Mouse (Mus musculus) spleen, adult 2 months (tissue): Measurements from ENCODE around the gene Prmt7. TPM values are rescaled to one million over a fixed set of nuclear protein-coding genes. Genes with fewer than 3 reads are reported as not detected.

ENCODE experiments used
- DNase-seq, 2 experiments: peaks; one replicate each; pipeline versions ENCODE4 v3.0.0 to v3.0.0-alpha.2; 2012 to 2021; ENCODE audit warnings: low spot score in 2 of 2, low read depth in 1 of 2
- H3K27ac ChIP-seq: fragments of 200-500 bp; 2 replicates; pipeline ENCODE4 v1.5.1; 2012; ENCODE audit warnings: low read length, inconsistent platforms; ENCODE audit not compliant: insufficient read depth
- H3K27me3 ChIP-seq: fragments of 200-500 bp; 2 replicates; pipeline ENCODE4 v1.6.1; 2012; ENCODE audit warnings: mild to moderate bottlenecking, moderate library complexity, low read length, inconsistent platforms; ENCODE audit not compliant: control insufficient read depth, insufficient read depth
- H3K36me3 ChIP-seq: fragments of 200-500 bp; 2 replicates; pipeline ENCODE4 v1.6.1; 2012; ENCODE audit warnings: mild to moderate bottlenecking, low read length, inconsistent platforms; ENCODE audit not compliant: control insufficient read depth, insufficient read depth
- H3K4me1 ChIP-seq: fragments of 200-500 bp; 2 replicates; pipeline ENCODE4 v1.6.1; 2011; ENCODE audit warnings: inconsistent platforms; ENCODE audit not compliant: control insufficient read depth, insufficient read depth, insufficient read length
- H3K4me3 ChIP-seq: fragments of 200-500 bp; 2 replicates; pipeline ENCODE4 v1.5.1; 2011; ENCODE audit warnings: mild to moderate bottlenecking, inconsistent platforms; ENCODE audit not compliant: insufficient read depth, insufficient read length; ENCODE audit errors: extremely low read depth
- CTCF ChIP-seq: fragments of 200-500 bp; IDR thresholded peaks from 2 replicates; pipeline ENCODE4 v1.5.1; 2011; ENCODE audit warnings: mild to moderate bottlenecking, inconsistent platforms; ENCODE audit not compliant: insufficient read depth, insufficient read length, insufficient replicate concordance; ENCODE audit errors: extremely low read depth
- POLR2A ChIP-seq: fragments of 200-500 bp; IDR thresholded peaks from 2 replicates; pipeline ENCODE4 v1.6.1; 2011; ENCODE audit warnings: low read depth, low read length, inconsistent platforms
- WGBS: fragments of 180-500 bp; shearing (Covaris S2); methylation state at CpG from one replicate; pipeline ENCODE4 v1.1.7; 2018; 5-methylcytosine and 5-hydroxymethylcytosine counted together
- polyA plus RNA-seq: library from polyadenylated mRNA; depleted of rRNA; stranded (reverse); fragments of >200 nt; gene quantifications from 2 replicates; pipeline ENCODE4 v1.2.3, GENCODE M21; 2012

Prmt7 gene
- polyA plus RNA-seq, 1 experiment, result 24.0 TPM

DNA sequence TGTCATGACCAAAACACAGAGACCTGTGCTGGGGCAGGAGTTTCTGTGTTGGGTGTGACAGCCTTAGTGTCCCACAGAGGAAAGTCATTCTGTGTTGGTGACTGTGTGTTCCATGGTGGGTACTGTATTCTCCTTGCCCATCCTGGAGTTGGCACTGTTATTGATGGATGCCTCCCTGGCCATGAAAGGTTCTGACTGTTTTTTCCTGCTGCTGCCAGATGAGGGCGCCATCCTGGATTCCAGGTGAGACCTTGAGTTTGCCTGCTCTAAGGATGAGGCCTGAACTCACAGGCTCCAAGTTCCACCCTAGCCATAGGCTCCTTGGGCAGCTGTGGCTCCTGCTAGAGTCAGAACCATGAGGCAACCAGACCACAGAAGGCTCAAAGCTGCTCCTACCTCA lies 47.4 kb downstream of the Prmt7 start:
- H3K4me1 ChIP-seq, result no peaks in the 10 kb centered on the region
- no peaks in the 10 kb centered on the region for H3K27me3 ChIP-seq
- DNase-seq, result peak; percentile 3 to 21
- no peak overlapping the region for H3K27ac ChIP-seq
- whole genome bisulfite sequencing, result 76% methylated on average over 1 of the region's 1 CpGs
- H3K4me3 ChIP-seq, result no peak overlapping the region
- TF ChIP-seq CTCF, result peak; percentile 35; the same call in 1 of the 2 replicates
- TF ChIP-seq POLR2A, result no peak
- peaks cover 3% of the 10 kb centered on the region; the same call in 1 of the 2 replicates for H3K36me3 ChIP-seq

- Histone ChIP-seq H3K36me3 (no peaks in the 10 kb centered on the region), H3K4me1 (no peaks in the 10 kb centered on the region), H3K4me3 (no peak overlapping the region), H3K27me3 (no peaks in the 10 kb centered on the region), H3K27ac (no peak overlapping the region)
- WGBS, result 84% methylated on average over 10 of the region's 10 CpGs
- DNase-seq, result no peak
- TF ChIP-seq POLR2A (no peak), CTCF (no peak)
Measured at GRCm38 (mm10) chr8:106259579-106260255, 49.0 kb downstream of the Prmt7 start.

DNA sequence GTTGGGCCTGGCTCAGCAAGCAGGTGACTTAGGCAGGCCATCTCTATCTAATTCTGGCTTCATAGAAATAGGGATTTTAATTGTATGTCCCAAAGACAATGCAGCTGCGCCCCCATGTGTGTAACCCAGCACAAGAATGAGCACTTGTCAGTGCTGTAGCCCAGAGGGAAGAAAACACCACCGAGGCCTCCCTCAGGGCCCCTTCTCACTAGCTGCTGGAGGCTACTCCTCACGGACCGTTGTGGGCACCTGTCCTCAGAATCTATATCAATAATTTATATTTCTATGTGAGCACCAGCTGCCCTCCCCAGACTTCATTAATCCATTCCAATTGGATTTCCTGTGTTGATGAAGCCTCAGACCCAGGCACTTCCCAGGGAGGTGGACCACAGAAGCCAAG lies 50.2 kb downstream of the Prmt7 start:
- H3K4me3 ChIP-seq, result no peak overlapping the region
- DNase-seq, result no peak
- no peaks in the 10 kb centered on the region for H3K27me3 ChIP-seq
- no peak overlapping the region for H3K27ac ChIP-seq
- TF ChIP-seq CTCF (no peak), POLR2A (no peak)
- no peaks in the 10 kb centered on the region for H3K4me1 ChIP-seq
- 92% methylated on average over 4 of the region's 4 CpGs for WGBS
- no peaks in the 10 kb centered on the region for H3K36me3 ChIP-seq

- Histone ChIP-seq H3K4me1 (no peaks in the 10 kb centered on the region), H3K36me3 (no peaks in the 10 kb centered on the region), H3K27ac (no peak overlapping the region), H3K4me3 (no peak overlapping the region), H3K27me3 (no peaks in the 10 kb centered on the region)
- WGBS, result 69% methylated on average over 5 of the region's 5 CpGs
- TF ChIP-seq CTCF (no peak), POLR2A (no peak)
- no peak for DNase-seq
Measured at GRCm38 (mm10) chr8:106262343-106262742, 51.6 kb downstream of the Prmt7 start.

DNA sequence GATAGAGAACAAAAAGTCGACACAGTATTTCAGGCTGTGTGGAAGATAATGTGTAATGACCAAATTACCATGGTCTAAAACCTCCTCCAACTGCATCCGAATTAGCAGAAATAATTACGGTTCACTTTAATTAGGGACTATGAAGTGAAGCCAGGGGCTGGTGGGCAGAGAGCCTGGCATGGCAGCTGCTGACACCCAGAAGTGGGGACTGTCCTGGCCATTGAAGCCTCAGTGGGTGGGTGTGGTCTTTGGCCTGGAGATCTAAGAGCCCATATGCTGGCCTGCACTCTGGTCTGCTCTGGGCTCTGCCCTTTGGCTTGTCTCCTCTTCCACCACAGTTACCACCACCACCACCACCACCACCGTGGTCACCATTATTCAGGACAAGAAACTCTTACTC lies 53.2 kb downstream of the Prmt7 start:
- no peaks in the 10 kb centered on the region for H3K27me3 ChIP-seq
- TF ChIP-seq POLR2A (no peak), CTCF (no peak)
- no peaks in the 10 kb centered on the region for H3K4me1 ChIP-seq
- H3K27ac ChIP-seq, result no peak overlapping the region
- H3K36me3 ChIP-seq, result no peaks in the 10 kb centered on the region
- WGBS, result 91% methylated on average over 4 of the region's 4 CpGs
- H3K4me3 ChIP-seq, result no peak overlapping the region
- no peak for DNase-seq

GRCm38 (mm10) chr8:106265398-106265797 lies 54.7 kb downstream of the Prmt7 start:
- no peak overlapping the region for H3K27ac ChIP-seq
- no peak overlapping the region for H3K4me3 ChIP-seq
- no peaks in the 10 kb centered on the region; the same call in 1 of the 2 replicates for H3K4me1 ChIP-seq
- TF ChIP-seq POLR2A (no peak), CTCF (no peak)
- no peaks in the 10 kb centered on the region for H3K36me3 ChIP-seq
- WGBS, result 91% methylated on average over 17 of the region's 17 CpGs
- DNase-seq, result no peak
- no peaks in the 10 kb centered on the region for H3K27me3 ChIP-seq

DNA sequence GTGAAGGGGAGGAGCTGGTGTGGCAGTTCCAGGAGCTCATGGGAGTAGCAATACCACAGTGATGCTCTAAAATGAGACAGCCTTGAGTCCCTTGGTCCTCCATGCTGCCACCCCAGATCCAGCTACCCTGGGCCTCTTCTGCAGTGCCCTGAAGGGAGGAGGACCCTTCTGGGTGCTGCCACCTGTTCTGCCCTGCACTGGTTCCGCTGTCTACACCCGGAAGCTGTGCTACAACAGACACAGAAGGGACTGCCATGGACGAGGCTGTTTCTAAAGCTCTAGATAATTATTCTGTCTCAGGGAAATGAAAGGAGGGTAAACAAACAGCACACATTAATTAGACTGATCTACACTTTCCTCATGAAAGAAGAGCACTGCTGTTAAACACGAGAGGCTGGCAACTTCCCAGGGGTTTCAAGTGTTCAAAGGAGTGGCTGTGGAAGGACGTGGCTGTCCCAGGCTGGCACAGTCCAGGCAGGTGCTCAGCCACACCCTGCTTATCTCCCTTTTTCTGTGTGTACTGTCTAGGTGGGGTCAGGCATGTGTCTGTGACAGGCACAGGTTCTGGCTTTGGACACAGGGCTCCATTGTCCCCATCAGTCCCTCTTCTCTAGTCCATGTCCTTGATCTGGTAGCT lies 58.1 kb downstream of the Prmt7 start:
- H3K4me3 ChIP-seq, result no peak overlapping the region
- no peaks in the 10 kb centered on the region for H3K36me3 ChIP-seq
- TF ChIP-seq CTCF, result no peak
- TF ChIP-seq POLR2A, result no peak
- H3K4me1 ChIP-seq, result no peaks in the 10 kb centered on the region; the same call in 1 of the 2 replicates
- WGBS, result 67% methylated on average over 5 of the region's 5 CpGs
- no peak overlapping the region for H3K27ac ChIP-seq
- H3K27me3 ChIP-seq, result no peaks in the 10 kb centered on the region
- no peak for DNase-seq
